Comparison of ENCODE assay signal across 8 mouse cellular contexts in the genomic region with DNA sequence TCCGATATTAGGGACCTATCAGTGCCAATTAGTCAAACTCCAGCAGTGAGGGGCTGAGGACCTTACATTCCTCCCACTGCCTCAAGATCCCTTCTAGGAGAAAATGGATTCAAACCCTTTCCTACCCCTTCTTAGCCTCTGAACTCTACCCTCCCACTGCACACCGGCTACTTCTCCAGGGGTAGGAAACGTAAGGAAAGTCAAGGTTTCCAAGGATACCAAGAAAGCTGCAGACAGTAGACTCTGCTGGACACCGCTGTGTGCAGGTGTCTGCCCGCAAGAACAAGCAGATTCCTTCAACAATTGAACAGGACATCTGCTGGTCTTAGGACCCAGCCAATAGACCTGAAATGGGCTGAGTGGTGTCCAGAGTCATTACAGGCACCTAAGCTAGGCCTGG. TPM values are rescaled to one million over a fixed set of nuclear protein-coding genes. Genes with fewer than 3 reads are reported as not detected.
DNase-seq lines count a peak whose midpoint lies in the region; ATAC-seq and TF ChIP-seq lines count a peak whose summit lies in the region.

No protein-coding gene starts in this region.

- no peak for TF ChIP-seq CTCF in layer of hippocampus, adult 2 months (conservative IDR thresholded peaks at IDR 0.05)

- peak overlapping the region; percentile 91 for H3K4me2 ChIP-seq in embryonic facial prominence, embryonic 15.5 days (replicated peaks)
- peak overlapping the region; percentile 90 for H3K4me2 ChIP-seq in intestine, embryonic 16.5 days (ENCODE audit: low read depth, low read length)
- peak overlapping the region; percentile 87 for H3K4me2 ChIP-seq in neural tube, embryonic 12.5 days (replicated peaks)

- no peak for ATAC-seq in embryonic facial prominence, embryonic 15.5 days (ENCODE audit: insufficient number of reproducible peaks, low FRiP score, low TSS enrichment, low read depth)
- ATAC-seq in intestine, embryonic 16.5 days = no peak
- no peak for ATAC-seq in neural tube, embryonic 12.5 days (ENCODE audit: low FRiP score, low read depth)

- H3K9ac ChIP-seq in embryonic facial prominence, embryonic 15.5 days = no peak overlapping the region
- peak overlapping the region; percentile 94; the same call in 1 of the 2 replicates for H3K9ac ChIP-seq in intestine, embryonic 16.5 days (ENCODE audit: low read depth, low read length)
- H3K9ac ChIP-seq in neural tube, embryonic 12.5 days = peak overlapping the region; percentile 85

- no peaks in the 10 kb centered on the region for H3K9me3 ChIP-seq in embryonic facial prominence, embryonic 15.5 days (replicated peaks)
- H3K9me3 ChIP-seq in intestine, embryonic 16.5 days (ENCODE audit: control insufficient read depth, low read length) = no peaks in the 10 kb centered on the region
- H3K9me3 ChIP-seq in neural tube, embryonic 12.5 days = no peaks in the 10 kb centered on the region

- DNase-seq in layer of hippocampus, adult 2 months (ENCODE audit: low spot score in 2 of 2) = no peak
- DNase-seq in layer of hippocampus, postnatal 25 days (ENCODE audit: extremely low spot score in 1 of 2, low spot score in 1 of 2) = no peak
- no peak for DNase-seq in adrenal gland, adult 2 months
- DNase-seq in gastrocnemius, postnatal 10 days = no peak
- DNase-seq in left cerebral cortex, adult 8-10 months (ENCODE audit: low spot score in 2 of 2) = no peak

- H3K4me1 ChIP-seq in embryonic facial prominence, embryonic 15.5 days = peaks cover 48% of the 10 kb centered on the region
- H3K4me1 ChIP-seq in intestine, embryonic 16.5 days (ENCODE audit: control insufficient read depth, insufficient read depth, low read length) = peaks cover 56% of the 10 kb centered on the region
- H3K4me1 ChIP-seq in neural tube, embryonic 12.5 days = peaks cover 46% of the 10 kb centered on the region

- peak overlapping the region; percentile 95 for H3K27ac ChIP-seq in layer of hippocampus, adult 2 months
- H3K27ac ChIP-seq in embryonic facial prominence, embryonic 15.5 days (replicated peaks) = peak overlapping the region; percentile 74; the same call in 1 of the 2 replicates
- peak overlapping the region; percentile 88 for H3K27ac ChIP-seq in intestine, embryonic 16.5 days (ENCODE audit: low read length)
- H3K27ac ChIP-seq in neural tube, embryonic 12.5 days = peak overlapping the region; percentile 83

- H3K4me3 ChIP-seq in layer of hippocampus, adult 2 months = peak overlapping the region; percentile 89
- H3K4me3 ChIP-seq in embryonic facial prominence, embryonic 15.5 days (replicated peaks) = peak overlapping the region; percentile 70
- H3K4me3 ChIP-seq in intestine, embryonic 16.5 days (ENCODE audit: low read length) = peak overlapping the region; percentile 84
- H3K4me3 ChIP-seq in neural tube, embryonic 12.5 days = peak overlapping the region; percentile 73

- H3K36me3 ChIP-seq in embryonic facial prominence, embryonic 15.5 days = no peaks in the 10 kb centered on the region
- no peaks in the 10 kb centered on the region for H3K36me3 ChIP-seq in intestine, embryonic 16.5 days (ENCODE audit: control insufficient read depth, insufficient read depth, low read length)
- H3K36me3 ChIP-seq in neural tube, embryonic 12.5 days = no peaks in the 10 kb centered on the region

- 32% methylated on average over 5 of the region's 5 CpGs for WGBS in embryonic facial prominence, embryonic 15.5 days
- WGBS in intestine, embryonic 16.5 days = 47% methylated on average over 5 of the region's 5 CpGs
- WGBS in neural tube, embryonic 12.5 days = 35% methylated on average over 5 of the region's 5 CpGs

- H3K27me3 ChIP-seq in embryonic facial prominence, embryonic 15.5 days = no peaks in the 10 kb centered on the region
- H3K27me3 ChIP-seq in intestine, embryonic 16.5 days (replicated peaks; ENCODE audit: control insufficient read depth, insufficient read depth, low read length) = no peaks in the 10 kb centered on the region
- no peaks in the 10 kb centered on the region for H3K27me3 ChIP-seq in neural tube, embryonic 12.5 days (replicated peaks)

RNA-seq across cellular contexts. Expression of a gene that starts 0.8 kb away (rescaled TPM):
- 100 to 1,000 TPM; 143 to 148 TPM for total RNA-seq in layer of hippocampus, adult 2 months (2021)
- 100 to 1,000 TPM; 135 to 152 TPM for total RNA-seq in layer of hippocampus, postnatal 25 days (2021)
- polyA plus RNA-seq in embryonic facial prominence, embryonic 15.5 days (2015; fragmentation: Nextera tagmentation; extraction: Ambion mirVana) = 5.5 and 7.2 TPM in 2 replicates
- polyA plus RNA-seq in intestine, embryonic 16.5 days (2015; fragmentation: Nextera tagmentation; extraction: Ambion mirVana) = 7.7 and 9.2 TPM in 2 replicates
- 16.3 and 18.4 TPM in 2 replicates for polyA plus RNA-seq in neural tube, embryonic 12.5 days (2016; fragmentation: Nextera tagmentation; extraction: Ambion mirVana)
- 10 to 100 TPM; 38.7 to 62.2 TPM for total RNA-seq in adrenal gland, adult 2 months (2021)
- 19.0 and 19.3 TPM in 2 replicates for polyA plus RNA-seq in adrenal gland, adult 2 months (2012; rRNA removed)
- 10 to 100 TPM; 21.4 to 26.2 TPM for total RNA-seq in gastrocnemius, postnatal 10 days (2021)
- 100 to 1,000 TPM; 168 to 199 (median 184) TPM for total RNA-seq in left cerebral cortex, adult 8-10 months (2022)

RNA-seq across cellular contexts. Expression of a gene that starts 51.0 kb away (rescaled TPM):
- 100 to 1,000 TPM; 278 to 289 TPM for total RNA-seq in layer of hippocampus, adult 2 months (2021)
- 100 to 1,000 TPM; 250 to 278 TPM for total RNA-seq in layer of hippocampus, postnatal 25 days (2021)
- polyA plus RNA-seq in embryonic facial prominence, embryonic 15.5 days (2015; fragmentation: Nextera tagmentation; extraction: Ambion mirVana) = 746 and 790 TPM in 2 replicates
- polyA plus RNA-seq in intestine, embryonic 16.5 days (2015; fragmentation: Nextera tagmentation; extraction: Ambion mirVana) = 775 and 816 TPM in 2 replicates
- 536 and 541 TPM in 2 replicates for polyA plus RNA-seq in neural tube, embryonic 12.5 days (2016; fragmentation: Nextera tagmentation; extraction: Ambion mirVana)
- total RNA-seq in adrenal gland, adult 2 months (2021) = 100 to 1,000 TPM; 414 to 589 TPM
- 80.7 and 95.4 TPM in 2 replicates for polyA plus RNA-seq in adrenal gland, adult 2 months (2012; rRNA removed)
- 100 to 1,000 TPM; 362 to 382 TPM for total RNA-seq in gastrocnemius, postnatal 10 days (2021)
- 100 to 1,000 TPM; 240 to 334 (median 272) TPM for total RNA-seq in left cerebral cortex, adult 8-10 months (2022)
